Mouse (Mus musculus): Measurements from ENCODE around the gene Ccdc14. TPM values are rescaled to one million over a fixed set of nuclear protein-coding genes. Genes with fewer than 3 reads are reported as not detected.

Ccdc14 gene
- total and polyA plus RNA-seq, 3 experiments = 6.5 to 8.2 TPM; not detected in 1

GRCm38 (mm10) chr16:34742930-34743329 lies 52.5 kb downstream of the Ccdc14 start:
- H3K27ac ChIP-seq (ENCODE audit: control insufficient read depth, low read depth, low read length) = no peak overlapping the region
- no peaks in the 10 kb centered on the region for H3K79me2 ChIP-seq (ENCODE audit: control insufficient read depth, insufficient read depth, low read length, poor library complexity)
- no peak overlapping the region for H3K4me3 ChIP-seq (ENCODE audit: control insufficient read depth in 1 of 2, insufficient read depth in 1 of 2, low read depth in 2 of 2, low read length in 2 of 2)

GRCm38 (mm10) chr16:34745065-34745585 lies 54.7 kb downstream of the Ccdc14 start, which contains the start of gene Mylk:
TSS of gene Mylk (plus strand) at chr16:34745210.
- Histone ChIP-seq H3K4me1 (ENCODE audit: control insufficient read depth in 1 of 2, insufficient read depth in 2 of 2, low read length in 2 of 2) (no peaks in the 10 kb centered on the region), H3K4me3 (ENCODE audit: control insufficient read depth in 1 of 2, insufficient read depth in 1 of 2, low read depth in 2 of 2, low read length in 2 of 2) (no peak within 1 kb of the TSS), H3K27ac (ENCODE audit: control insufficient read depth, low read depth, low read length) (no peak within 1 kb of the TSS), H3K9me3 (replicated peaks; ENCODE audit: insufficient read depth, low read length) (no peaks in the 10 kb centered on the region), H3K79me2 (ENCODE audit: control insufficient read depth, insufficient read depth, low read length, poor library complexity) (no peaks in the 10 kb centered on the region), H3K36me3 (ENCODE audit: control insufficient read depth in 1 of 2, insufficient read depth in 2 of 2, low read length in 2 of 2) (no peaks in the 10 kb centered on the region), H3K9ac (ENCODE audit: control insufficient read depth, low read depth, low read length, poor library complexity, severe bottlenecking) (no peak within 1 kb of the TSS), H3K27me3 (ENCODE audit: control insufficient read depth in 1 of 2, insufficient read depth in 2 of 2, low read length in 2 of 2) (no peaks in the 10 kb centered on the region)
- DNase-seq (ENCODE audit: low read depth, low spot score) = no peak
- TF ChIP-seq GABPA (IDR thresholded peaks at IDR 0.05; ENCODE audit: low read depth, low read length) = no peak
- TF ChIP-seq MYB (IDR thresholded peaks at IDR 0.05; ENCODE audit: low read depth, low read length) = no peak
- TF ChIP-seq USF2 (IDR thresholded peaks at IDR 0.05; ENCODE audit: borderline replicate concordance in 1 of 2, insufficient read depth in 1 of 2, low read depth in 1 of 2, low read length in 2 of 2) = no peak

More at GRCm38 (mm10) chr16:34742930-34743329, 52.5 kb downstream of the Ccdc14 start:
- no peak for DNase-seq (ENCODE audit: low read depth, low spot score)
- Histone ChIP-seq H3K27me3 (ENCODE audit: control insufficient read depth in 1 of 2, insufficient read depth in 2 of 2, low read length in 2 of 2) (no peaks in the 10 kb centered on the region), H3K9me3 (replicated peaks; ENCODE audit: insufficient read depth, low read length) (no peaks in the 10 kb centered on the region), H3K36me3 (ENCODE audit: control insufficient read depth in 1 of 2, insufficient read depth in 2 of 2, low read length in 2 of 2) (no peaks in the 10 kb centered on the region), H3K4me1 (ENCODE audit: control insufficient read depth in 1 of 2, insufficient read depth in 2 of 2, low read length in 2 of 2) (no peaks in the 10 kb centered on the region), H3K9ac (ENCODE audit: control insufficient read depth, low read depth, low read length, poor library complexity, severe bottlenecking) (no peak overlapping the region)
- TF ChIP-seq POLR2AphosphoS5 (IDR thresholded peaks at IDR 0.05; ENCODE audit: borderline replicate concordance, low read depth, low read length) = no peak
- TF ChIP-seq ZKSCAN1 (IDR thresholded peaks at IDR 0.05; ENCODE audit: low read depth, low read length) = no peak
- peak in 1 of 3 experiments; percentile 13; a peak in 1 of 6 replicates for TF ChIP-seq CTCF (IDR thresholded peaks at IDR 0.05 in 2 of 3, conservative IDR thresholded peaks at IDR 0.05 in 1 of 3; ENCODE audit: control insufficient read depth in 1 of 3, insufficient read depth in 1 of 3, low read depth in 2 of 3, low read length in 3 of 3, poor library complexity in 1 of 3, severe bottlenecking in 1 of 3)
- TF ChIP-seq USF1 (IDR thresholded peaks at IDR 0.05; ENCODE audit: low read depth, low read length) = no peak
- no peak for TF ChIP-seq RAD21 (IDR thresholded peaks at IDR 0.05; ENCODE audit: low read depth, low read length)
- no peak for TF ChIP-seq MYC (IDR thresholded peaks at IDR 0.05; ENCODE audit: low read depth, low read length)
- no peak for TF ChIP-seq E2F4 (IDR thresholded peaks at IDR 0.05; ENCODE audit: borderline replicate concordance, low read depth, low read length)

- no peak overlapping the region for H3K4me3 ChIP-seq (ENCODE audit: control insufficient read depth in 1 of 2, insufficient read depth in 1 of 2, low read depth in 2 of 2, low read length in 2 of 2)
- no peaks in the 10 kb centered on the region for H3K4me1 ChIP-seq (ENCODE audit: control insufficient read depth in 1 of 2, insufficient read depth in 2 of 2, low read length in 2 of 2)
- H3K36me3 ChIP-seq (ENCODE audit: control insufficient read depth in 1 of 2, insufficient read depth in 2 of 2, low read length in 2 of 2) = no peaks in the 10 kb centered on the region
- H3K27me3 ChIP-seq (ENCODE audit: control insufficient read depth in 1 of 2, insufficient read depth in 2 of 2, low read length in 2 of 2) = no peaks in the 10 kb centered on the region
- H3K79me2 ChIP-seq (ENCODE audit: control insufficient read depth, insufficient read depth, low read length, poor library complexity) = no peaks in the 10 kb centered on the region
- TF ChIP-seq ZKSCAN1 (IDR thresholded peaks at IDR 0.05; ENCODE audit: low read depth, low read length) = no peak
- no peaks in the 10 kb centered on the region for H3K9me3 ChIP-seq (replicated peaks; ENCODE audit: insufficient read depth, low read length)
- DNase-seq (ENCODE audit: low read depth, low spot score) = no peak
- no peak overlapping the region for H3K9ac ChIP-seq (ENCODE audit: control insufficient read depth, low read depth, low read length, poor library complexity, severe bottlenecking)
- H3K27ac ChIP-seq (ENCODE audit: control insufficient read depth, low read depth, low read length) = no peak overlapping the region
Measured at GRCm38 (mm10) chr16:34748081-34748720, 57.8 kb downstream of the Ccdc14 start.

Measured in MEL (cell line).